In the genomic region with DNA sequence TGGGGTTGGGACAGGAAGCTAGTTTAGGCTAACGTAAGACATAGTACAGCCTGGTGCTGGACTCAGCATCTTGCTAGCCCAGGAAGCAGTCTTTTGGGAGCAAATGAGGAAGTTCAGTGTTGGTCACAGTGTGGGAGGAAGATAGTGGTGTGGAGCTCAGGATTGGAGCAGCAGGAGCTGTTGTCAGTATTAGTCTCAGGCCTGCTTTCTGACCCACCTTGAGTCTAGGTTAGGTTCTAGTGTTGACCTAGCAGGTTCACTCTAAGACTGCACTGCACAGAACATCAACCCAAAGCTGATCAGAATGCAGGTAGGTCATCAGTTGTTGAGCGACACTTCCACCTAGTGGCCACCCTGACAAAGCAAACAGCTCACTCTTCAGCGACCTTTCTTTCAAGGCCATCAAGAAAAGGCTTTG, we compare ENCODE assay signal across 7 mouse cellular contexts. TPM values are rescaled to one million over a fixed set of nuclear protein-coding genes. Genes with fewer than 3 reads are reported as not detected.
DNase-seq lines count a peak whose midpoint lies in the region; ATAC-seq lines count a peak whose summit lies in the region.

No protein-coding gene starts in this region.

- H3K9me3 ChIP-seq in limb, embryonic 12.5 days: no peaks in the 10 kb centered on the region
- no peaks in the 10 kb centered on the region for H3K9me3 ChIP-seq in midbrain, embryonic 14.5 days (ENCODE audit: control insufficient read depth, low read length)

- no peaks in the 10 kb centered on the region for H3K27me3 ChIP-seq in limb, embryonic 12.5 days
- no peaks in the 10 kb centered on the region for H3K27me3 ChIP-seq in midbrain, embryonic 14.5 days (ENCODE audit: control insufficient read depth, insufficient read depth, low read length)

- 63% methylated on average over 3 of the region's 3 CpGs for WGBS in limb, embryonic 12.5 days
- WGBS in midbrain, embryonic 14.5 days: 48% methylated on average over 3 of the region's 3 CpGs

- DNase-seq in CD8-positive naive resting alpha-beta T cell, adult 2 months (ENCODE audit: low read depth in 2 of 2, low spot score in 2 of 2): peak; percentile 66 to 70
- peak; percentile 73 for DNase-seq in NIH3T3 (ENCODE audit: low read depth)
- peak; percentile 67 to 69 for DNase-seq in cerebellum, postnatal 36 days
- DNase-seq in heart, postnatal 36 days: peak; percentile 65 to 66
- DNase-seq in midbrain, embryonic 14.5 days: peak; percentile 80
- DNase-seq in testis, postnatal 10 days (ENCODE audit: low spot score): peak; percentile 71

- H3K4me3 ChIP-seq in limb, embryonic 12.5 days (replicated peaks): no peak overlapping the region
- H3K4me3 ChIP-seq in midbrain, embryonic 14.5 days (replicated peaks; ENCODE audit: low read depth, low read length): no peak overlapping the region

- no peaks in the 10 kb centered on the region for H3K4me1 ChIP-seq in limb, embryonic 12.5 days (replicated peaks)
- no peaks in the 10 kb centered on the region for H3K4me1 ChIP-seq in midbrain, embryonic 14.5 days (ENCODE audit: control insufficient read depth, insufficient read depth, low read length)

- peak; percentile 39; the same call in 1 of the 2 replicates for ATAC-seq in limb, embryonic 12.5 days (ENCODE audit: insufficient number of reproducible peaks, insufficient read depth, low FRiP score, low TSS enrichment, low read depth)
- ATAC-seq in midbrain, embryonic 14.5 days (ENCODE audit: low FRiP score, low TSS enrichment): no peak

- H3K36me3 ChIP-seq in limb, embryonic 12.5 days: peaks cover 87% of the 10 kb centered on the region
- peaks cover 77% of the 10 kb centered on the region for H3K36me3 ChIP-seq in midbrain, embryonic 14.5 days (ENCODE audit: control insufficient read depth, insufficient read depth, low read length)

- H3K4me2 ChIP-seq in limb, embryonic 12.5 days: no peak overlapping the region
- no peak overlapping the region for H3K4me2 ChIP-seq in midbrain, embryonic 14.5 days (ENCODE audit: low read length)

- no peak overlapping the region for H3K9ac ChIP-seq in limb, embryonic 12.5 days (replicated peaks)
- H3K9ac ChIP-seq in midbrain, embryonic 14.5 days (replicated peaks; ENCODE audit: low read length): no peak overlapping the region

- no peak overlapping the region for H3K27ac ChIP-seq in limb, embryonic 12.5 days
- no peak overlapping the region for H3K27ac ChIP-seq in midbrain, embryonic 14.5 days (replicated peaks; ENCODE audit: low read depth, low read length)

- intact Hi-C loops in heart, postnatal 36 days (cut with DNase I): loop anchor here (1.0 to 5.0 kb wide), 3 partner anchors 43 to 533 kb away; partner anchors contain the start of gene Plcb3

RNA-seq across cellular contexts. Expression of gene Fermt3, which starts 1.0 kb away (rescaled TPM):
- 1 to 10 TPM; 4.2 to 5.9 TPM for total RNA-seq in heart, postnatal 36 days (2021)
- polyA plus RNA-seq in limb, embryonic 12.5 days (2016; fragmentation: Nextera tagmentation; extraction: Ambion mirVana): 7.1 and 7.8 TPM in 2 replicates
- 1.7 and 3.0 TPM in 2 replicates for polyA plus RNA-seq in midbrain, embryonic 14.5 days (2014; fragmentation: Nextera tagmentation; extraction: Ambion mirVana)

RNA-seq across cellular contexts. Expression of gene Stip1, which starts 19.5 kb away (rescaled TPM):
- 100 to 1,000 TPM in 1 of 2 experiments, 10 to 100 TPM in 1; 98.7 to 126 TPM for total RNA-seq in heart, postnatal 36 days (2021)
- 292 and 312 TPM in 2 replicates for polyA plus RNA-seq in limb, embryonic 12.5 days (2016; fragmentation: Nextera tagmentation; extraction: Ambion mirVana)
- polyA plus RNA-seq in midbrain, embryonic 14.5 days (2014; fragmentation: Nextera tagmentation; extraction: Ambion mirVana): 180 and 217 TPM in 2 replicates

RNA-seq across cellular contexts. Expression of gene Trpt1, which starts 24.3 kb away (rescaled TPM):
- 10 to 100 TPM; 23.0 to 25.5 TPM for total RNA-seq in heart, postnatal 36 days (2021)
- polyA plus RNA-seq in limb, embryonic 12.5 days (2016; fragmentation: Nextera tagmentation; extraction: Ambion mirVana): 10.8 and 11.0 TPM in 2 replicates
- 18.6 and 20.0 TPM in 2 replicates for polyA plus RNA-seq in midbrain, embryonic 14.5 days (2014; fragmentation: Nextera tagmentation; extraction: Ambion mirVana)

RNA-seq across cellular contexts. Expression of gene Nudt22, which starts 24.3 kb away (rescaled TPM):
- 10 to 100 TPM; 27.0 to 28.9 TPM for total RNA-seq in heart, postnatal 36 days (2021)
- polyA plus RNA-seq in limb, embryonic 12.5 days (2016; fragmentation: Nextera tagmentation; extraction: Ambion mirVana): 20.1 and 22.6 TPM in 2 replicates
- polyA plus RNA-seq in midbrain, embryonic 14.5 days (2014; fragmentation: Nextera tagmentation; extraction: Ambion mirVana): 19.4 and 20.2 TPM in 2 replicates

RNA-seq across cellular contexts. Expression of gene Dnajc4, which starts 27.9 kb away (rescaled TPM):
- 10 to 100 TPM; 51.0 to 57.1 TPM for total RNA-seq in heart, postnatal 36 days (2021)
- 21.2 and 22.8 TPM in 2 replicates for polyA plus RNA-seq in limb, embryonic 12.5 days (2016; fragmentation: Nextera tagmentation; extraction: Ambion mirVana)
- polyA plus RNA-seq in midbrain, embryonic 14.5 days (2014; fragmentation: Nextera tagmentation; extraction: Ambion mirVana): 23.1 and 26.7 TPM in 2 replicates
